Mouse (Mus musculus): Measurements from ENCODE around the gene Il21r.

DNA sequence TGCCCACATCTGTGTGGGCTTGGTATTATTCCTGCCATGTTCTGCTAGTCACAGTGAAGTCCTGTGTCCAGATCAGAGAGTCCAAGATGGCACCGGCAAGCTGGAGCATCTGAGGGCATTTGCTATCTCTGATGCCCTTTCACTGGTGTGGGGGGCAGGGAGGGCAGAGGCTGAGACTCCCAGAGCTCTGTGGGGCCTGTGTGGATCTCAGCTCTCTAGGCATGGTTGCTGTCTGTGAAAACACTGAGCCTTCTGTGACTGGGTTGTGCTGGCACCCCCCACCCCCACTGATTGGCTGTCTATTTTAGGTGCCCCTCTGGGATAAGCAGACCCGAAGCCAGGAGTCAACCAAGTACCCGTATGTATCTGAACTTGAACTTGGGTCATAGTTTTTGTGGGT lies 28.4 kb upstream of the Il21r start:
- TF ChIP-seq CTCF (IDR thresholded peaks at IDR 0.05; ENCODE audit: control insufficient read depth, insufficient read depth, low read length), result no peak
- no peak for TF ChIP-seq POLR2A (IDR thresholded peaks at IDR 0.05; ENCODE audit: borderline replicate concordance, control insufficient read depth, low read depth, low read length)

Measured in bone marrow, adult 2 months (tissue).